Mouse (Mus musculus) heart, embryonic 15.5 days (tissue): Measurements from ENCODE around the gene Poglut1. TPM values are rescaled to one million over a fixed set of nuclear protein-coding genes. Genes with fewer than 3 reads are reported as not detected.
A peak's percentile ranks its signal among the peaks of the same experiment; 100 is the strongest.
"Not testable (repeated sequence)": the region's sequence is repeated elsewhere in the genome, so short reads cannot be mapped to it uniquely, and the experiment has no call there.

Experiments
- ATAC-seq: fragments of 200-750 bp; cut with Nextera tagmentation; replicated peaks from 2 replicates; pipeline ENCODE4 v1.8.0; 2017; ENCODE audit warnings: low read depth, moderate TSS enrichment; ENCODE audit not compliant: insufficient number of reproducible peaks, insufficient read depth, low FRiP score
- H3K27ac ChIP-seq: fragments of 300-500 bp; sonication (generic); 2 replicates; pipeline ENCODE4 v1.5.1; 2015; ENCODE audit warnings: mild to moderate bottlenecking, inconsistent platforms
- H3K27me3 ChIP-seq: fragments of 300-500 bp; sonication (generic); 2 replicates; pipeline ENCODE4 v1.6.1; 2015; ENCODE audit warnings: inconsistent platforms
- H3K36me3 ChIP-seq: fragments of 300-500 bp; sonication (generic); 2 replicates; pipeline ENCODE4 v1.6.1; 2015; ENCODE audit warnings: mild to moderate bottlenecking, inconsistent platforms
- H3K4me1 ChIP-seq: fragments of 300-500 bp; sonication (generic); replicated peaks from 2 replicates; pipeline ENCODE4 v1.6.1; 2015; ENCODE audit warnings: inconsistent platforms
- H3K4me2 ChIP-seq: fragments of 300-500 bp; sonication (generic); 2 replicates; pipeline ENCODE4 v1.6.1; 2015; ENCODE audit warnings: inconsistent platforms, mild to moderate bottlenecking, moderate library complexity
- H3K4me3 ChIP-seq: fragments of 300-500 bp; sonication (generic); 2 replicates; pipeline ENCODE4 v1.5.1; 2015; ENCODE audit warnings: mild to moderate bottlenecking, inconsistent platforms
- H3K9ac ChIP-seq: fragments of 300-500 bp; sonication (generic); 2 replicates; pipeline ENCODE4 v1.6.1; 2015; ENCODE audit warnings: mild to moderate bottlenecking, inconsistent platforms
- H3K9me3 ChIP-seq: fragments of 300-500 bp; sonication (generic); replicated peaks from 2 replicates; pipeline ENCODE4 v1.6.1; 2016; ENCODE audit warnings: inconsistent platforms
- WGBS: fragments of 180-500 bp; shearing (Covaris S2); methylation state at CpG from one replicate; pipeline ENCODE4 v1.1.7; 2015; ENCODE audit warnings: mixed read lengths; 5-methylcytosine and 5-hydroxymethylcytosine counted together
- polyA plus RNA-seq: library from polyadenylated mRNA; unstranded; fragments of >200 nt; fragmentation: Nextera tagmentation; extraction: Ambion mirVana; gene quantifications from 2 replicates; pipeline ENCODE4 v1.2.1, GENCODE M21; 2015

Poglut1 gene
- polyA plus RNA-seq, 1 experiment from 2014 or later = 24.0 TPM

GRCm38 (mm10) chr16:38483582-38484309, 66.3 kb downstream of the Poglut1 start:
- peak overlapping the region; percentile 81 for H3K4me2 ChIP-seq
- peaks cover 5% of the 10 kb centered on the region; the same call in 1 of the 2 replicates for H3K27me3 ChIP-seq
- no peaks in the 10 kb centered on the region for H3K36me3 ChIP-seq
- no peak for ATAC-seq
- no peak overlapping the region for H3K27ac ChIP-seq
- H3K4me3 ChIP-seq = peak overlapping the region; percentile 47
- 29% methylated on average over 42 of the region's 42 CpGs for WGBS
- H3K9ac ChIP-seq = peak overlapping the region; percentile 31
- peaks cover 10% of the 10 kb centered on the region for H3K4me1 ChIP-seq
- H3K9me3 ChIP-seq = no peaks in the 10 kb centered on the region

GRCm38 (mm10) chr16:38482780-38483562, 67.1 kb downstream of the Poglut1 start:
- Histone ChIP-seq H3K27me3 (peaks cover 5% of the 10 kb centered on the region; the same call in 1 of the 2 replicates), H3K4me1 (peaks cover 10% of the 10 kb centered on the region), H3K27ac (no peak overlapping the region), H3K9me3 (no peaks in the 10 kb centered on the region), H3K4me3 (peak overlapping the region; percentile 47), H3K36me3 (no peaks in the 10 kb centered on the region), H3K4me2 (peak overlapping the region; percentile 81), H3K9ac (peak overlapping the region; percentile 31)
- no peak for ATAC-seq
- WGBS = 14% methylated on average over 32 of the region's 32 CpGs

DNA sequence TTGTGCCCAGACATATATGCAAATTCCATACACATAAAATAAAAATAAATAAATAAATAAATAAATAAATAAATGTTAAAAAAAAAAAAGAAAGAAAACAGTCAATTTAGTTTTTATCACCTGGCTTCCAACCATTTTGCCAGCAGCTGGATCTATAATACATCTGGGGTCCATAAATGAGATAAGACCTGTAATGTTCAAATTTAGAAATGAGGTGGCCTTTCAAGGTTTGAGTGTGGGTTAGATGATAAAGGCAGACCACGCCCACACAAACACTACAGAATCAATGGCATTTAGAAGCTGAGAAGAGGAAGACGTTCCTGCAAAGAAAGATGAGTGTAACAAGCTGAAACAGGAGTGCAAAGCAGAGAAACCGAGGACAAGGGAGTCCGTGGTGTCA, 68.7 kb downstream of the Poglut1 start:
- Histone ChIP-seq H3K4me2 (no peak overlapping the region), H3K4me3 (no peak overlapping the region), H3K27me3 (peaks cover 5% of the 10 kb centered on the region; the same call in 1 of the 2 replicates), H3K36me3 (no peaks in the 10 kb centered on the region), H3K9me3 (no peaks in the 10 kb centered on the region), H3K4me1 (peaks cover 17% of the 10 kb centered on the region), H3K27ac (no peak overlapping the region), H3K9ac (no peak overlapping the region)
- WGBS = 67% methylated on average over 4 of the region's 4 CpGs
- no peak for ATAC-seq

- Histone ChIP-seq H3K9me3 (no peaks in the 10 kb centered on the region), H3K4me2 (no peak overlapping the region), H3K27me3 (no peaks in the 10 kb centered on the region), H3K4me3 (no peak overlapping the region), H3K9ac (no peak overlapping the region), H3K27ac (no peak overlapping the region), H3K36me3 (no peaks in the 10 kb centered on the region), H3K4me1 (peaks cover 17% of the 10 kb centered on the region)
- ATAC-seq = no peak
- 90% methylated on average over 3 of the region's 3 CpGs for WGBS
Measured at GRCm38 (mm10) chr16:38478296-38478695, 71.8 kb downstream of the Poglut1 start.

DNA sequence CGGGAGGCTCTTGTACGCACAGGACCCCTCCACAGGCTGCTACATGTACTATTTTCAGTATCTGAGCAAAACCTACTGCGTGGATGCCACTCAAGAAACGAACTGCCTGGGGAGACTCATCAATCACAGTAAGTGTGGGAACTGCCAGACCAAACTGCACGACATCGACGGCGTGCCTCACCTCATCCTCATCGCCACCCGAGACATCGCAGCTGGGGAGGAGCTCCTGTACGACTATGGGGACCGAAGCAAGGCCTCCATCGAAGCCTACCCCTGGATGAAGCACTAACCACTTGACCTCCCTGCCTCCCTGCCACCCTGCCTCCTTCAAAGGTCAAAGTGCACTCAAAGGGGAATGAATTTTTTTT, 72.8 kb downstream of the Poglut1 start:
- H3K27me3 ChIP-seq, ATAC-seq, H3K9me3 ChIP-seq, H3K36me3 ChIP-seq: not testable (repeated sequence)
- Histone ChIP-seq H3K4me1 (peaks cover 14% of the 10 kb centered on the region), H3K27ac (peak overlapping the region; percentile 90), H3K4me2 (peak overlapping the region; percentile 76), H3K4me3 (peak overlapping the region; percentile 44), H3K9ac (peak overlapping the region; percentile 52)
- WGBS = 39% methylated on average over 14 of the region's 14 CpGs

- peak overlapping the region; percentile 44 for H3K4me3 ChIP-seq
- no peaks in the 10 kb centered on the region for H3K27me3 ChIP-seq
- no peaks in the 10 kb centered on the region for H3K9me3 ChIP-seq
- peak; percentile 71 for ATAC-seq
- H3K27ac ChIP-seq = peak overlapping the region; percentile 90
- peak overlapping the region; percentile 52 for H3K9ac ChIP-seq
- WGBS = 5% methylated on average over 34 of the region's 34 CpGs
- H3K4me1 ChIP-seq = peaks cover 14% of the 10 kb centered on the region
- H3K36me3 ChIP-seq = no peaks in the 10 kb centered on the region
- H3K4me2 ChIP-seq = peak overlapping the region; percentile 76
Measured at GRCm38 (mm10) chr16:38476312-38477240, 73.5 kb downstream of the Poglut1 start.

- WGBS = 29% methylated on average over 4 of the region's 4 CpGs
- ATAC-seq = no peak; the same call in 1 of the 2 replicates
Measured at GRCm38 (mm10) chr16:38475681-38476311, 74.3 kb downstream of the Poglut1 start.

More at GRCm38 (mm10) chr16:38475681-38476311, 74.3 kb downstream of the Poglut1 start:
- peak overlapping the region; percentile 90 for H3K27ac ChIP-seq
- H3K9ac ChIP-seq = peak overlapping the region; percentile 52; the same call in 1 of the 2 replicates
- H3K4me1 ChIP-seq = peaks cover 14% of the 10 kb centered on the region
- peak overlapping the region; percentile 44 for H3K4me3 ChIP-seq
- no peaks in the 10 kb centered on the region for H3K9me3 ChIP-seq
- H3K27me3 ChIP-seq = no peaks in the 10 kb centered on the region
- H3K4me2 ChIP-seq = peak overlapping the region; percentile 76
- H3K36me3 ChIP-seq = no peaks in the 10 kb centered on the region

Other genes with a start within 250 kb of the Poglut1 start
- 0.10 and 0.13 TPM in 2 replicates for gene Maats1, start 208.1 kb downstream of the Poglut1 start, polyA plus RNA-seq
- gene Cox17, start 203.3 kb downstream of the Poglut1 start, polyA plus RNA-seq = 224 and 350 TPM in 2 replicates
- gene Gm21987, start 203.2 kb downstream of the Poglut1 start, polyA plus RNA-seq = 3.2 and 4.1 TPM in 2 replicates
- gene Popdc2, start 188.0 kb downstream of the Poglut1 start, polyA plus RNA-seq = 327 and 350 TPM in 2 replicates
- 2.0 and 2.8 TPM in 2 replicates for gene Pla1a, start 117.1 kb downstream of the Poglut1 start, polyA plus RNA-seq
- gene Adprh, start 97.6 kb downstream of the Poglut1 start, polyA plus RNA-seq = 81.1 and 87.5 TPM in 2 replicates
- gene Cd80, start 94.7 kb downstream of the Poglut1 start, polyA plus RNA-seq = 0.53 and 0.61 TPM in 2 replicates
- gene Timmdc1, start 27.6 kb downstream of the Poglut1 start, polyA plus RNA-seq = 31.9 and 38.1 TPM in 2 replicates
- 50.5 and 72.2 TPM in 2 replicates for gene Tmem39a, start 8.4 kb upstream of the Poglut1 start, polyA plus RNA-seq
- gene Arhgap31, start 163.0 kb upstream of the Poglut1 start, polyA plus RNA-seq = 36.1 and 36.5 TPM in 2 replicates
- 21.9 and 24.9 TPM in 2 replicates for gene B4galt4, start 192.0 kb upstream of the Poglut1 start, polyA plus RNA-seq